Mouse (Mus musculus) lung, adult 2 months (tissue): ENCODE results near the gene Ppp1r3c.

Experiments used
- CTCF ChIP-seq: fragments of 200-500 bp; IDR thresholded peaks from 2 replicates; pipeline ENCODE4 v1.5.1; 2011; ENCODE audit warnings: mild to moderate bottlenecking, low read length, control low read depth; ENCODE audit not compliant: insufficient read depth
- POLR2A ChIP-seq: fragments of 200-500 bp; IDR thresholded peaks from 2 replicates; pipeline ENCODE4 v1.6.1; 2011; ENCODE audit warnings: low read depth, mild to moderate bottlenecking, control low read depth, low read length, borderline replicate concordance; ENCODE audit errors: extremely low read depth

GRCm38 (mm10) chr19:36781996-36782395 is 45.5 kb upstream of the Ppp1r3c start:
- TF ChIP-seq CTCF, result no peak
- no peak for TF ChIP-seq POLR2A
